Mouse (Mus musculus): Measurements from ENCODE around the gene Car5a. TPM values are rescaled to one million over a fixed set of nuclear protein-coding genes. Genes with fewer than 3 reads are reported as not detected.

The Car5a gene
- polyA plus RNA-seq, 1 experiment from 2014 or later = 0.12 TPM

DNA sequence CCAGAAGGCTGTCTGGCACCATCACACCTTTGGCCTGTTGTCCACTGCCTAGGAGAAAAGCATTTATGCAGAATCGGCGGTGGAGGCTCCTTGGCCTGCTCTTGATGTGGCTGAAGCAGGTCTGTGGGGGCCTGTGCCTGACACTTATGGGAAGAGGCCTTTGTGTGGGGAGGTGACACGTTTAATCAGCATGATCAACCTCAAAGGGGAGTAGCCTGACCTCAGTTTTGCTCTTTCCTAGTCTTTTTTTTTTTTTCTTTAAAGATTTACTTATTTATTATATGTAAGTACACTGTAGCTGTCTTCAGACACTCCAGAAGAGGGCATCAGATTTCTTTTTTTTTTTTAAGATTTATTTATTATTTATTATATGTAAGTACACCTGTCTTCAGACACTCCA is 18.2 kb upstream of the Car5a start:
- no peaks in the 10 kb centered on the region for H3K36me3 ChIP-seq (ENCODE audit: insufficient read depth, low read length)
- TF ChIP-seq CTCF (IDR thresholded peaks at IDR 0.05; ENCODE audit: low read depth) = no peak
- H3K4me2 ChIP-seq (ENCODE audit: low read length) = no peak overlapping the region
- H3K27me3 ChIP-seq (ENCODE audit: insufficient read depth, low read length) = no peaks in the 10 kb centered on the region
- DNase-seq (ENCODE audit: low spot score) = no peak
- 61% methylated on average over 3 of the region's 3 CpGs for whole genome bisulfite sequencing
- H3K4me3 ChIP-seq (replicated peaks; ENCODE audit: low read depth, low read length) = no peak overlapping the region
- no peak overlapping the region for H3K27ac ChIP-seq
- no peaks in the 10 kb centered on the region for H3K9me3 ChIP-seq (replicated peaks; ENCODE audit: low read length)
- H3K4me1 ChIP-seq (replicated peaks; ENCODE audit: insufficient read depth, low read length) = peaks cover 13% of the 10 kb centered on the region
- no peak for ATAC-seq (replicated peaks; ENCODE audit: low FRiP score, low read depth)
- H3K9ac ChIP-seq (ENCODE audit: low read depth, low read length) = no peak overlapping the region

- Histone ChIP-seq H3K9me3 (replicated peaks; ENCODE audit: low read length) (no peaks in the 10 kb centered on the region), H3K9ac (ENCODE audit: low read depth, low read length) (no peak overlapping the region), H3K36me3 (ENCODE audit: insufficient read depth, low read length) (0 out of 2 replicates have a peak, but pooled peaks cover 7% of the 10 kb centered on the region), H3K27me3 (ENCODE audit: insufficient read depth, low read length) (no peaks in the 10 kb centered on the region), H3K4me2 (ENCODE audit: low read length) (no peak overlapping the region), H3K27ac (no peak overlapping the region), H3K4me3 (replicated peaks; ENCODE audit: low read depth, low read length) (no peak overlapping the region), H3K4me1 (replicated peaks; ENCODE audit: insufficient read depth, low read length) (0 out of 2 replicates have a peak, but pooled peaks cover under 1% of the 10 kb centered on the region)
- DNase-seq (ENCODE audit: low spot score) = no peak
- 83% methylated on average over 1 of the region's 1 CpGs for WGBS
- ATAC-seq (replicated peaks; ENCODE audit: low FRiP score, low read depth) = no peak
- TF ChIP-seq CTCF (IDR thresholded peaks at IDR 0.05; ENCODE audit: low read depth) = no peak
Measured at GRCm38 (mm10) chr8:121958395-121958794, 13.7 kb upstream of the Car5a start.

GRCm38 (mm10) chr8:121955825-121956500 is 11.3 kb upstream of the Car5a start:
- Histone ChIP-seq H3K27ac (no peak overlapping the region), H3K4me1 (replicated peaks; ENCODE audit: insufficient read depth, low read length) (peaks cover 19% of the 10 kb centered on the region), H3K27me3 (ENCODE audit: insufficient read depth, low read length) (no peaks in the 10 kb centered on the region), H3K9me3 (replicated peaks; ENCODE audit: low read length) (no peaks in the 10 kb centered on the region), H3K9ac (ENCODE audit: low read depth, low read length) (no peak overlapping the region), H3K4me2 (ENCODE audit: low read length) (no peak overlapping the region), H3K4me3 (replicated peaks; ENCODE audit: low read depth, low read length) (no peak overlapping the region), H3K36me3 (ENCODE audit: insufficient read depth, low read length) (0 out of 2 replicates have a peak, but pooled peaks cover 7% of the 10 kb centered on the region)
- no peak for TF ChIP-seq CTCF (IDR thresholded peaks at IDR 0.05; ENCODE audit: low read depth)
- DNase-seq (ENCODE audit: low spot score) (no peak), ATAC-seq (replicated peaks; ENCODE audit: low FRiP score, low read depth) (no peak)
- WGBS = 68% methylated on average over 1 of the region's 1 CpGs

DNA sequence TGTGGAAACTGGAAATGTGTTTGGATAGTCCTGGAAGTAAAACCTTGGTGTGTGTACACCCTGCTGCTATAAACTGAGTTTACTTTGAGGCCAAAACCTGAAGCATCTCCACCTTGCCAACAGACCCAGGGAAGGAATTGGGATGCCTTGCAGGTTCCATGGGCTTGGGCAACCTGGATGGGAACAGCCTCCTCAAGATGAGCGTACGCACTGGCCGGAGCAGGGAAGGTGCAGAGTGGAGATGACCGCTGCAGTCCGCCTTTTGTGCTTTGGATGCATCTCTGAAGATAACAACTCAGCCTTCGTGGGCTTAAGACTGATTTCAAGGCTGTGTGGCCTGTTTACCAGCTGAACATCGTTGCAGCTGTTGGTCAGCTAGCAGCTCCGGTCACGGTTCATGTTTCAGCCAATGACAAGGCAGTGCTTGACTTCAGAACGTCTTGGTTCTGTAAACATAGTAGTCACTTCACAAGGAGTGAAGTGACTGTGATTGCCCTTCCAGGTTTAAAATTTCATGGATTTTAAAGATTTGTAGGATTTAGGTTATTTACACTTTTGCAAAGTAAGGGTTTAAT is 10.4 kb upstream of the Car5a start:
- Histone ChIP-seq H3K4me2 (ENCODE audit: low read length) (no peak overlapping the region), H3K36me3 (ENCODE audit: insufficient read depth, low read length) (0 out of 2 replicates have a peak, but pooled peaks cover 7% of the 10 kb centered on the region), H3K27me3 (ENCODE audit: insufficient read depth, low read length) (no peaks in the 10 kb centered on the region), H3K9me3 (replicated peaks; ENCODE audit: low read length) (no peaks in the 10 kb centered on the region), H3K4me3 (replicated peaks; ENCODE audit: low read depth, low read length) (no peak overlapping the region), H3K9ac (ENCODE audit: low read depth, low read length) (no peak overlapping the region), H3K27ac (no peak overlapping the region), H3K4me1 (replicated peaks; ENCODE audit: insufficient read depth, low read length) (peaks cover 19% of the 10 kb centered on the region)
- no peak for TF ChIP-seq CTCF (IDR thresholded peaks at IDR 0.05; ENCODE audit: low read depth)
- WGBS = 65% methylated on average over 10 of the region's 10 CpGs
- no peak for DNase-seq (ENCODE audit: low spot score)
- no peak for ATAC-seq (replicated peaks; ENCODE audit: low FRiP score, low read depth)

DNA sequence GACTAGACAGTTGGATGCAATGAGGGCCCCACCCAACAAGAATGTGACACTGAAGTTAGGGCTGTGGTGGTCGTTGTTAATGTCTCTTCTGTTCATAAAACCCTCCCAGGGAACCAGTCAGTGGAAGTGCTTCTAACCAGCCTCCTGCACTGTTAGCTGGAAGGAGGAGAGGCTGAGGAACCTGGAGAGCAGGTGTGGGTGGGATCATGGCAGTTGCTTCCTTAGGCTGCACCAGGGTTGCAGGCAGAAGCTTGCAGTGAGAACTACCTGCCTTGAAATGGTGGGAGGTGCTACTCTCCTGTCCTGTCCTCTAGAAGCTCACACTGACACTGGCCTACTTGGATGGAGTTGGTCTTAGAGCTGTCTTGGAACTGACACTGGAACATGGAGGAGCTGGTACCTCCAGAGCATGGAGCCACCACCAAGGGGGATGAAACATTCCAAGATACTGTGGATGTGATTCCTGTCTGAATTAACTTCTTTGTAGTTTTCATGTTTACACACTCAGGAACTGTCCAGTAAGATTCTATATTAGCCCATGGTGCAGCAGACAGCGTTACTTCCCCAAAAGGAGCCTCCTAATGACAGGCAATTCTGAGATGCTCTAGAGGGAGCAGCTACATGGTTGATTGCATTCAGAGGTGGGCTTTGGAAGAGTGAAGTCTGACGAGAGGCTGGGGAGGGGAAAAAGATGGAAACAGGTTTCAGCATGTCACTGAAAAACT is 9.3 kb upstream of the Car5a start:
- H3K9me3 ChIP-seq (replicated peaks; ENCODE audit: low read length) = no peaks in the 10 kb centered on the region

GRCm38 (mm10) chr8:121952800-121953199 is 8.1 kb upstream of the Car5a start:
- Histone ChIP-seq H3K4me2 (ENCODE audit: low read length) (0 out of 2 replicates have a peak overlapping the region, but pooled peaks have one; percentile 63), H3K36me3 (ENCODE audit: insufficient read depth, low read length) (0 out of 2 replicates have a peak, but pooled peaks cover 7% of the 10 kb centered on the region), H3K27me3 (ENCODE audit: insufficient read depth, low read length) (no peaks in the 10 kb centered on the region), H3K27ac (peak overlapping the region; percentile 5; the same call in 1 of the 2 replicates), H3K9ac (ENCODE audit: low read depth, low read length) (peak overlapping the region; percentile 4; the same call in 1 of the 2 replicates), H3K9me3 (replicated peaks; ENCODE audit: low read length) (no peaks in the 10 kb centered on the region), H3K4me3 (replicated peaks; ENCODE audit: low read depth, low read length) (no peak overlapping the region), H3K4me1 (replicated peaks; ENCODE audit: insufficient read depth, low read length) (peaks cover 24% of the 10 kb centered on the region)
- ATAC-seq (replicated peaks; ENCODE audit: low FRiP score, low read depth) (no peak), DNase-seq (ENCODE audit: low spot score) (no peak)
- 67% methylated on average over 7 of the region's 7 CpGs for WGBS
- no peak for TF ChIP-seq CTCF (IDR thresholded peaks at IDR 0.05; ENCODE audit: low read depth)

More for the DNA sequence above, 9.3 kb upstream of the Car5a start:
- ATAC-seq (replicated peaks; ENCODE audit: low FRiP score, low read depth) (no peak), DNase-seq (ENCODE audit: low spot score) (no peak)
- Histone ChIP-seq H3K4me3 (replicated peaks; ENCODE audit: low read depth, low read length) (no peak overlapping the region), H3K9ac (ENCODE audit: low read depth, low read length) (no peak overlapping the region), H3K27me3 (ENCODE audit: insufficient read depth, low read length) (no peaks in the 10 kb centered on the region), H3K27ac (no peak overlapping the region), H3K36me3 (ENCODE audit: insufficient read depth, low read length) (0 out of 2 replicates have a peak, but pooled peaks cover 7% of the 10 kb centered on the region), H3K4me1 (replicated peaks; ENCODE audit: insufficient read depth, low read length) (peaks cover 19% of the 10 kb centered on the region), H3K4me2 (ENCODE audit: low read length) (no peak overlapping the region)
- TF ChIP-seq CTCF (IDR thresholded peaks at IDR 0.05; ENCODE audit: low read depth) = no peak
- 43% methylated on average over 3 of the region's 3 CpGs for WGBS

All from kidney, postnatal 0 days (tissue).